Mouse (Mus musculus) CH12.LX (cell line): Measurements from ENCODE around the gene 1810046K07Rik. TPM values are rescaled to one million over a fixed set of nuclear protein-coding genes. Genes with fewer than 3 reads are reported as not detected.

Experiments used
- DNase-seq: peaks from one replicate; pipeline ENCODE4 v3.0.0-alpha.2; 2013; ENCODE audit errors: extremely low read depth
- H3K27ac ChIP-seq: 2 replicates; pipeline ENCODE4 v1.5.1; 2012; ENCODE audit warnings: low read depth, mild to moderate bottlenecking, control low read depth, moderate library complexity; ENCODE audit not compliant: insufficient read depth
- H3K27me3 ChIP-seq: replicated peaks from 2 replicates; pipeline ENCODE3; 2012; ENCODE audit warnings: inconsistent platforms
- H3K36me3 ChIP-seq, 2 experiments: replicated peaks in 1 of 2; 2 replicates each; pipeline versions ENCODE3 to v1.6.1; 2012; ENCODE audit warnings: inconsistent platforms in 1 of 2, low read length in 1 of 2, mild to moderate bottlenecking in 1 of 2, mixed read lengths in 1 of 2, moderate library complexity in 1 of 2; ENCODE audit not compliant: control insufficient read depth in 1 of 2, insufficient read depth in 1 of 2
- H3K4me1 ChIP-seq, 2 experiments: 2 replicates each; pipeline ENCODE4 v1.6.1; 2012; ENCODE audit warnings: inconsistent platforms in 1 of 2, moderate library complexity in 1 of 2; ENCODE audit not compliant: insufficient read depth in 2 of 2, control insufficient read depth in 1 of 2
- H3K4me2 ChIP-seq: 2 replicates; pipeline ENCODE4 v1.6.1; 2012; ENCODE audit warnings: low read depth, mild to moderate bottlenecking, control low read depth; ENCODE audit not compliant: poor library complexity, insufficient read depth, severe bottlenecking
- H3K4me3 ChIP-seq, 3 experiments: fragments of 150-350 bp in 1 of 3; sonication (generic) in 1 of 3; replicated peaks in 1 of 3; 2 replicates each; pipeline versions ENCODE3 to v1.5.1; 2011 to 2012; ENCODE audit warnings: low read depth in 2 of 3, low read length in 2 of 3, mild to moderate bottlenecking in 2 of 3, moderate library complexity in 2 of 3, control low read depth in 1 of 3, improper control_type of control experiment in 1 of 3, inconsistent platforms in 1 of 3, mixed read lengths in 1 of 3; ENCODE audit not compliant: poor library complexity in 1 of 3
- H3K79me2 ChIP-seq: replicated peaks from 2 replicates; pipeline ENCODE4 v1.6.1; 2012; ENCODE audit warnings: mild to moderate bottlenecking, moderate library complexity; ENCODE audit not compliant: control insufficient read depth, poor library complexity, insufficient read depth, severe bottlenecking; ENCODE audit errors: extremely low read depth
- H3K9ac ChIP-seq: 2 replicates; pipeline ENCODE4 v1.6.1; 2012; ENCODE audit warnings: low read depth, mild to moderate bottlenecking, control low read depth, moderate library complexity; ENCODE audit not compliant: insufficient read depth
- H3K9me3 ChIP-seq: replicated peaks from 2 replicates; pipeline ENCODE3; 2012; ENCODE audit warnings: low read length, inconsistent platforms, mixed read lengths
- BHLHE40 ChIP-seq: IDR thresholded peaks from 2 replicates; pipeline ENCODE4 v1.6.1; 2011; ENCODE audit warnings: mild to moderate bottlenecking, low read depth, low read length, improper control_type of control experiment
- CHD1 ChIP-seq: IDR thresholded peaks from 2 replicates; pipeline ENCODE4 v1.6.1; 2012; ENCODE audit warnings: low read depth, low read length, improper control_type of control experiment, inconsistent platforms
- ELF1 ChIP-seq: IDR thresholded peaks from 2 replicates; pipeline ENCODE4 v1.6.1; 2014; ENCODE audit warnings: low read depth, mild to moderate bottlenecking, inconsistent platforms, low read length, improper control_type of control experiment
- EP300 ChIP-seq: IDR thresholded peaks from 2 replicates; pipeline ENCODE4 v1.6.1; 2011; ENCODE audit warnings: low read length, improper control_type of control experiment
- GABPA ChIP-seq: IDR thresholded peaks from 2 replicates; pipeline ENCODE4 v1.6.1; 2012; ENCODE audit warnings: low read depth, low read length, improper control_type of control experiment, inconsistent platforms; ENCODE audit not compliant: insufficient replicate concordance
- MAFK ChIP-seq: IDR thresholded peaks from 2 replicates; pipeline ENCODE4 v1.6.1; 2011; ENCODE audit warnings: low read length, improper control_type of control experiment; ENCODE audit not compliant: insufficient replicate concordance
- MAX ChIP-seq: IDR thresholded peaks from 2 replicates; pipeline ENCODE4 v1.6.1; 2011; ENCODE audit warnings: low read length, improper control_type of control experiment
- MEF2A ChIP-seq: IDR thresholded peaks from 2 replicates; pipeline ENCODE4 v1.6.1; 2014; ENCODE audit warnings: low read depth, mild to moderate bottlenecking, inconsistent platforms, low read length, improper control_type of control experiment, borderline replicate concordance
- NELFE ChIP-seq: IDR thresholded peaks from 2 replicates; pipeline ENCODE4 v1.6.1; 2011; ENCODE audit warnings: low read depth, low read length, improper control_type of control experiment
- NRF1 ChIP-seq: IDR thresholded peaks from 2 replicates; pipeline ENCODE4 v1.6.1; 2014; ENCODE audit warnings: low read depth, mild to moderate bottlenecking, inconsistent platforms, low read length, improper control_type of control experiment, moderate library complexity
- PAX5 ChIP-seq: IDR thresholded peaks from 2 replicates; pipeline ENCODE4 v1.6.1; 2012; ENCODE audit warnings: low read length, inconsistent platforms, mixed read lengths
- POLR2A ChIP-seq: IDR thresholded peaks from 2 replicates; pipeline ENCODE4 v1.6.1; 2011; ENCODE audit warnings: low read depth, mild to moderate bottlenecking, improper control_type of control experiment, low read length
- TCF12 ChIP-seq: IDR thresholded peaks from 2 replicates; pipeline ENCODE4 v1.6.1; 2014; ENCODE audit warnings: low read depth, mild to moderate bottlenecking, inconsistent platforms, low read length, improper control_type of control experiment
- UBTF ChIP-seq: IDR thresholded peaks from 2 replicates; pipeline ENCODE4 v1.6.1; 2012; ENCODE audit warnings: low read depth, mild to moderate bottlenecking, inconsistent platforms, low read length, improper control_type of control experiment, moderate library complexity
- USF1 ChIP-seq: IDR thresholded peaks from 2 replicates; pipeline ENCODE4 v1.6.1; 2014; ENCODE audit warnings: low read depth, mild to moderate bottlenecking, inconsistent platforms, low read length, improper control_type of control experiment
- dilution Hi-C: fragments of 300-500 bp; cut with MboI; formaldehyde crosslinking; loops from 2 replicates; pipeline ENCODE4 v1.14.3; 2020; ENCODE audit warnings: low sequenced_read_pairs; ENCODE audit not compliant: extremely low pct_unique_long_range_greater_than_20kb, extremely low pct_ligation_motif_present
- in situ Hi-C: fragments of 300-500 bp; cut with MboI; formaldehyde crosslinking; loops from 3 replicates; pipeline ENCODE4 v1.14.3; 2019; ENCODE audit warnings: low sequenced_read_pairs, low pct_ligation_motif_present, low pct_unique_long_range_greater_than_20kb, mixed read lengths
- polyA plus RNA-seq: library from polyadenylated mRNA; unstranded; fragments of >175 nt; gene quantifications from 2 replicates; pipeline ENCODE4 v1.2.1, GENCODE M21; 2012; ENCODE audit warnings: low read depth; ENCODE audit not compliant: insufficient read length
- total RNA-seq, 2 experiments: library from RNA; depleted of rRNA; stranded (reverse); fragments of 300-350 nt in 1 of 2; fragments of >200 nt in 1 of 2; gene quantifications; 2 replicates each; pipeline ENCODE4 v1.2.3; 2012 to 2014

Gene 1810046K07Rik
- total and polyA plus RNA-seq, 3 experiments = 33.4 to 188 (median 59.9) TPM

DNA sequence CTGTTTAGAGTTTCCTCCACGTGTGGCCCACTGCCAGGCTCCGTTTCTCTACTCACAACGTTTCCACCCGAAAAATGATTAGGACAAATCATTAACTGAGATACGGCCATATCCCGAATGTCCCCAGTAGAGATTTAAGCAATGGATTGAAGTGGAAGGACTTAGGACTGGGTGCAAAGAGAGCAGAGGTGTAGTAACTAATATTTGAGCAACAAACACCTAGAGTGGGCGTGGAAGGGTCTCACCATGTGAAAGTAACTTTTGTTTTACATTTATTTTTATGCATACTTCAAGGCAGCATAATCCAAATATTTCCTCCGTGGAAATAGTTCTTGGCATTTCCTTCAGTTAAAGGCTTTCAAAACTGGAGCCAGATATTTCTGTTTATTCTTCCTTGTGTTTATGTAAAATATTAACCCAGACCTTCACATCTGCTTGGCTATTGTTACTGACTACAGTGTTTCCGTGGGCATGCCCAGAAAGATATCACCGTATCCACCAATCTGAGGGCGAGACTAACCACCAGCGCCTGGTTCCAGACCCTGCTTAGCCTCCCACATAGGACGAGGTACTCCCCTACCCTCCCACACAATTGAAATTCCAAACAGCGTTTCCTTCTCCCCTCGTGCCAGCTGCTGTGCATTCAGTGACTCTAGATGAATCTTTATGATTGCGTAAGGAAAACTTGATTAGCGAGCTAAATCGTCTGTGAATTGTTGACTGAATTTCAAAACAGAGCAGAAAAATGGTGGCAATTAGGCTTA is 16.0 kb downstream of the 1810046K07Rik start:
- H3K9ac ChIP-seq = no peak overlapping the region
- H3K36me3 ChIP-seq = peaks cover 75 to 92% of the 10 kb centered on the region in 2 experiments
- H3K4me1 ChIP-seq = peaks cover 5 to 81% of the 10 kb centered on the region in 2 experiments; a peak in 2 of 4 replicates
- H3K27me3 ChIP-seq = no peaks in the 10 kb centered on the region
- in situ Hi-C loops = no loop called here
- H3K4me2 ChIP-seq = no peak overlapping the region
- H3K9me3 ChIP-seq = no peaks in the 10 kb centered on the region
- DNase-seq = no peak
- H3K79me2 ChIP-seq = peaks cover 80% of the 10 kb centered on the region
- dilution Hi-C loops = no loop called here
- H3K27ac ChIP-seq = no peak overlapping the region
- TF ChIP-seq BHLHE40 (no peak), ELF1 (no peak), TCF12 (no peak), CHD1 (no peak), MAX (no peak), MAFK (no peak), GABPA (no peak), EP300 (no peak), UBTF (no peak), NELFE (no peak), MEF2A (no peak), PAX5 (no peak)
- H3K4me3 ChIP-seq = no peak overlapping the region

DNA sequence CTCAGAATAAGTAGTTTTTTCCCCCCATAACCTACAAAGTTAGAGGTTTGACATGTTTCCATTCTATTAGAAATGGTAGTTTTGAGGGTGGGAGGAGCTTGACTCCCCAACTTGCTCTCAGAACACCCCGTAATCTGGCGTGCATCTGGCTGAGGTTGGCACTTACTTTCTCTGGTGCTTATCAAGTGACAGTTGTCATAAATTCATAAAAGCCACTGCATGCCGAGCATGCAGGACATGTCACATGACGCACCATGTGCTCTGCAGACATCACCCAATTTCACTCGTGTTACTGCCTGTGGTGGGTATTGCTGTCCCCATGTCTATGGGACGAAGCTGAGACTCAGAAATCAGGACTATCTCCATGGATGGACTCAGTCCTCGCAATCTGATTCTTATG is 18.2 kb downstream of the 1810046K07Rik start:
- TF ChIP-seq USF1 (0 out of 2 replicates have a peak, but pooled peaks have one; percentile 2), POLR2A (no peak), NRF1 (no peak)
- in situ Hi-C loops = no loop called here
- H3K4me1 ChIP-seq = peaks cover 2 to 75% of the 10 kb centered on the region in 2 experiments; a peak in 2 of 4 replicates

More for the DNA sequence above, 18.2 kb downstream of the 1810046K07Rik start:
- Histone ChIP-seq H3K36me3 (peaks cover 65 to 87% of the 10 kb centered on the region in 2 experiments), H3K27me3 (no peaks in the 10 kb centered on the region), H3K4me2 (no peak overlapping the region), H3K9me3 (no peaks in the 10 kb centered on the region), H3K9ac (no peak overlapping the region), H3K4me3 (no peak overlapping the region), H3K27ac (no peak overlapping the region), H3K79me2 (peaks cover 73% of the 10 kb centered on the region)
- dilution Hi-C loops = no loop called here
- no peak for DNase-seq
